Mouse (Mus musculus) limb, embryonic 11.5 days (tissue): ENCODE results near the gene Trim12a. TPM values are rescaled to one million over a fixed set of nuclear protein-coding genes. Genes with fewer than 3 reads are reported as not detected.
"Not testable (repeated sequence)": the region's sequence is repeated elsewhere in the genome, so short reads cannot be mapped to it uniquely, and the experiment has no call there.

ENCODE experiments used
- ATAC-seq: fragments of 200-750 bp; cut with Nextera tagmentation; 2 replicates; pipeline ENCODE4 v1.8.0; 2017; ENCODE audit warnings: low read depth; ENCODE audit not compliant: insufficient number of reproducible peaks, low FRiP score, low TSS enrichment
- DNase-seq: peaks from one replicate; pipeline ENCODE4 v3.0.0-alpha.2; 2015; ENCODE audit warnings: low spot score
- H3K27ac ChIP-seq: fragments of 300-500 bp; sonication (generic); replicated peaks from 2 replicates; pipeline ENCODE4 v1.5.1; 2014; ENCODE audit warnings: low read depth, mild to moderate bottlenecking, low read length
- H3K27me3 ChIP-seq: fragments of 300-500 bp; sonication (generic); 2 replicates; pipeline ENCODE4 v1.6.1; 2014; ENCODE audit warnings: mild to moderate bottlenecking, low read length, mixed read lengths; ENCODE audit not compliant: control insufficient read depth, insufficient read depth
- H3K36me3 ChIP-seq: fragments of 300-500 bp; sonication (generic); 2 replicates; pipeline ENCODE4 v1.6.1; 2014; ENCODE audit warnings: mild to moderate bottlenecking, low read length, moderate library complexity, mixed read lengths; ENCODE audit not compliant: control insufficient read depth, insufficient read depth
- H3K4me1 ChIP-seq: fragments of 300-500 bp; sonication (generic); 2 replicates; pipeline ENCODE4 v1.6.1; 2014; ENCODE audit warnings: low read length, mixed read lengths; ENCODE audit not compliant: control insufficient read depth, insufficient read depth
- H3K4me2 ChIP-seq: fragments of 300-500 bp; sonication (generic); 2 replicates; pipeline ENCODE4 v1.6.1; 2014; ENCODE audit warnings: low read depth, mild to moderate bottlenecking, moderate library complexity; ENCODE audit not compliant: severe bottlenecking
- H3K4me3 ChIP-seq: fragments of 300-500 bp; sonication (generic); 2 replicates; pipeline ENCODE4 v1.5.1; 2014; ENCODE audit warnings: low read depth, low read length
- H3K9ac ChIP-seq: fragments of 300-500 bp; sonication (generic); 2 replicates; pipeline ENCODE4 v1.6.1; 2014; ENCODE audit warnings: mild to moderate bottlenecking, low read length
- H3K9me3 ChIP-seq: fragments of 300-500 bp; sonication (generic); 2 replicates; pipeline ENCODE4 v1.6.1; 2016; ENCODE audit warnings: low read length; ENCODE audit not compliant: control insufficient read depth
- WGBS: fragments of 180-500 bp; shearing (Covaris S2); extraction: QIAGEN DNeasy Blood & Tissue Kit; methylation state at CpG from one replicate; pipeline ENCODE4 v1.1.7; 2014; 5-methylcytosine and 5-hydroxymethylcytosine counted together
- polyA plus RNA-seq: library from polyadenylated mRNA; unstranded; fragments of >200 nt; fragmentation: Nextera tagmentation; extraction: Ambion mirVana; gene quantifications from 2 replicates; pipeline ENCODE4 v1.2.1, GENCODE M21; 2014

Gene Trim12a
- 3.8 and 3.9 TPM in 2 replicates for polyA plus RNA-seq

GRCm38 (mm10) chr7:104315369-104316080, at the start of gene Trim12a:
Gene Trim12a, minus strand, starts transcription at chr7:104315466.
- peak; percentile 84 for ATAC-seq

GRCm38 (mm10) chr7:104353600-104353967, 38.3 kb upstream of the Trim12a start:
- WGBS: 70% methylated on average over 2 of the region's 2 CpGs
- Histone ChIP-seq H3K36me3 (no peaks in the 10 kb centered on the region), H3K4me2 (no peak overlapping the region), H3K4me1 (no peaks in the 10 kb centered on the region), H3K9me3 (no peaks in the 10 kb centered on the region), H3K4me3 (no peak overlapping the region; the same call in 1 of the 2 replicates), H3K27me3 (no peaks in the 10 kb centered on the region), H3K27ac (no peak overlapping the region), H3K9ac (no peak overlapping the region)
- no peak for DNase-seq
- 0 out of 2 replicates have a peak, but pooled peaks have one; percentile 7 for ATAC-seq

More at GRCm38 (mm10) chr7:104315369-104316080, at the start of gene Trim12a:
- Histone ChIP-seq H3K4me3 (peak within 1 kb of the TSS; percentile 25), H3K4me2 (peak within 1 kb of the TSS; percentile 31)
- H3K36me3 ChIP-seq, H3K27ac ChIP-seq, H3K9me3 ChIP-seq, DNase-seq, H3K4me1 ChIP-seq, H3K27me3 ChIP-seq, H3K9ac ChIP-seq: not testable (repeated sequence)
- 25% methylated on average over 4 of the region's 4 CpGs for WGBS

GRCm38 (mm10) chr7:104352717-104353599, 37.7 kb upstream of the Trim12a start, which contains the start of gene Trim12c:
Gene Trim12c, minus strand, starts transcription at chr7:104353362.
- peak; percentile 70 for DNase-seq
- no peaks in the 10 kb centered on the region for H3K9me3 ChIP-seq
- H3K4me3 ChIP-seq: peak within 1 kb of the TSS; percentile 29
- ATAC-seq: peak; percentile 98
- no peaks in the 10 kb centered on the region for H3K36me3 ChIP-seq
- 9% methylated on average over 14 of the region's 14 CpGs for WGBS
- no peak within 1 kb of the TSS for H3K27ac ChIP-seq
- no peaks in the 10 kb centered on the region for H3K4me1 ChIP-seq
- H3K27me3 ChIP-seq: no peaks in the 10 kb centered on the region
- H3K4me2 ChIP-seq: peak within 1 kb of the TSS; percentile 40
- H3K9ac ChIP-seq: 0 out of 2 replicates have a peak within 1 kb of the TSS, but pooled peaks have one; percentile 17

DNA sequence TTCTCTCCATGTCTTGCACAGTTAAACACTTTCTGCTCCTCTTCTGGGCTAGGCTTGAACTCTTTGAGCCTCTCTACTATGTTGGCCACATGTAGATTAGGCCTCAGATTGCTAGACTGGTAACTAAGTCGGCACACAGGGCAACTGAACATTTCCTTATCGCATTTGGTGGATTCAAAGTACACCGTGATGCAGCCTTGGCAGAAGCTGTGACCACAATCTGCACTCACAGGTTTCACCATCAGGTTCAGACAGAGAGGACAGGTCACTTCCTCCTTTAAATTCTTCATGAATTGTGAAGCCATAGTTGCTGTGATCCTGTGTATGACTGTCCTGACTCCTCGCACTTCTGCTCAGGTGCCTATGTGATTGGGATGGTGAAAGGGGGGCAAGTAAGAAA, 32.8 kb upstream of the Trim12a start:
- not testable (repeated sequence) for H3K4me3 ChIP-seq, H3K4me2 ChIP-seq, H3K27ac ChIP-seq, H3K36me3 ChIP-seq, H3K9ac ChIP-seq, H3K9me3 ChIP-seq, DNase-seq, H3K4me1 ChIP-seq, H3K27me3 ChIP-seq, ATAC-seq
- WGBS: 91% methylated on average over 4 of the region's 4 CpGs

GRCm38 (mm10) chr7:104340744-104341143, 25.5 kb upstream of the Trim12a start:
- not testable (repeated sequence) for H3K27ac ChIP-seq, ATAC-seq, H3K36me3 ChIP-seq, H3K4me3 ChIP-seq, H3K9me3 ChIP-seq, DNase-seq, H3K27me3 ChIP-seq, H3K4me1 ChIP-seq, H3K9ac ChIP-seq, H3K4me2 ChIP-seq
- 87% methylated on average over 2 of the region's 4 CpGs for WGBS

- not testable (repeated sequence) for H3K27ac ChIP-seq, H3K36me3 ChIP-seq, H3K4me2 ChIP-seq, H3K4me3 ChIP-seq, H3K4me1 ChIP-seq, DNase-seq, H3K9me3 ChIP-seq, H3K9ac ChIP-seq, H3K27me3 ChIP-seq, ATAC-seq
- 85% methylated on average over 3 of the region's 3 CpGs for WGBS
These were observed 20.3 kb upstream of the Trim12a start for GRCm38 (mm10) chr7:104335547-104335946.

- WGBS: 89% methylated on average over 2 of the region's 2 CpGs
- H3K4me3 ChIP-seq, H3K27me3 ChIP-seq, H3K4me2 ChIP-seq, H3K9me3 ChIP-seq, H3K4me1 ChIP-seq, H3K27ac ChIP-seq, H3K9ac ChIP-seq, ATAC-seq, DNase-seq, H3K36me3 ChIP-seq: not testable (repeated sequence)
These were observed 13.9 kb upstream of the Trim12a start, which contains the start of gene Trim34b for GRCm38 (mm10) chr7:104329171-104329570. Gene Trim34b, plus strand, starts transcription at chr7:104329471.

DNA sequence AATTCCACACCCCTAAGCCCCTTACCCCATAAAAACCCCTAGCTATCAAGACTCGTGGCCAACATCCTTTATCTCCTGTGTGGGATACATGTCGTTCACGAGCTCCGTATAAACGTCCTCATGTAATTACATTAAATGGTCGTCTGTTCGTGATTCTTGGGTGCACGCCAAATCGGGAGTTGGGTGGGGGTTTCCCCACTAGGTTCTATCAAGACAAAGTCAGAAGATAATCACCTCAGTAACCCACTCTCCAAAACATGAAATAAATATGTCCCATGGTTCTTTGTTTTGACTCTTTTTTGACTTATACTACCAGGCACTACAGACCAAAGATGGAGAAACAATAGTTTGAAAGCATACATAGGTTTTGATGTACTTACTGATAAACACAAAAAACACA, 6.8 kb upstream of the Trim12a start:
- no peak overlapping the region for H3K4me3 ChIP-seq
- no peak for ATAC-seq
- 82% methylated on average over 9 of the region's 9 CpGs for WGBS
- H3K4me1 ChIP-seq: no peaks in the 10 kb centered on the region
- H3K27me3 ChIP-seq: no peaks in the 10 kb centered on the region
- no peaks in the 10 kb centered on the region for H3K9me3 ChIP-seq
- H3K9ac ChIP-seq: no peak overlapping the region
- no peak overlapping the region for H3K4me2 ChIP-seq
- H3K27ac ChIP-seq: no peak overlapping the region
- H3K36me3 ChIP-seq: no peaks in the 10 kb centered on the region
- no peak for DNase-seq
